Mouse (Mus musculus) E14TG2a.4 (cell line): ENCODE data around the gene Nr2c1.

Experiments used
- CTCF ChIP-seq: conservative IDR thresholded peaks from 2 replicates; pipeline ENCODE4 v1.5.1; 2014; ENCODE audit warnings: low read length
- POU5F1 ChIP-seq: IDR thresholded peaks from 2 replicates; pipeline ENCODE4 v1.6.1; 2014; ENCODE audit warnings: low read length, borderline replicate concordance

- TF ChIP-seq CTCF (no peak), POU5F1 (no peak)
Measured at GRCm38 (mm10) chr10:94123581-94123980, 24.2 kb upstream of the Nr2c1 start.
